In the genomic region with DNA sequence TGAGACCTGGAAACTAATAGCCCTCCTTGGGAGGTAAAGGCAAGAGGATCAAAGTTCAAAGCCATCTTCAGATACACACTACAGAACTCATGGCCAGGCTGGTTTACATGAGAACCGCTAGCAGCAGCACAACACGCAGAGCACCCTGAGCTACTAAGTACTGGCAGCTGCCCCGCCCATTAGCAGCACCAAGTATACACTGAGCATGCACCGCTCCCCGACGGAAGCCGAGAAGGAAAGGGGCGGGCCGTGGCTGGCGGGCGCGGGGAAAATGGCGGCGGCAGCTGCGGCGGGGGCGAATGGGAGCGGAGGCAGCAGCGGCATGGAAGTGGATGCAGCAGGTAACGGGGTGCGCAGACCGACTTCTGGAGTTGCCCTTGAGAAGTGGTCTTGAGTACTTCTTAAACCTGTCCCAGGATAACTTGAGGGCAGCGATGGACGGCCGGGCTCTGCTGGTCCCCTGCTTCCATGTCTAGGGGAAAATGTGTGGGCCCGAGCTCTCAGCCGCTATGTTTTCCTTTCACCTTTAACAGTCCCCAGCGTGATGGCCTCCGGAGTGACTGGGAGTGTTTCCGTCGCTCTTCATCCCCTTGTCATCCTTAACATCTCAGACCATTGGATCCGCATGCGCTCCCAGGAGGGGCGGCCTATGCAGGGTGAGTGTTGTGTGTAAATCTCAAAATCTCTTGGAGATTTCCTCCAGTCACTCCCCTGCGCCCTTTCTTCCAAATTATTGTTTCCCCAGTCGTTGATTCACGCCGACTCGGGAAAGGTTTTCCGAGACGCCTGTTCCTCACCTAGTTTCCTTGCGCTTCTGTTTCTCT, we compare ENCODE assay signal across 8 mouse cellular contexts. TPM values are rescaled to one million over a fixed set of nuclear protein-coding genes. Genes with fewer than 3 reads are reported as not detected.
A peak's percentile ranks its signal among the peaks of the same experiment; 100 is the strongest.
DNase-seq lines count a peak whose midpoint lies in the region; ATAC-seq lines count a peak whose summit lies in the region.

A gene (plus strand): TSS at position 230 of the 824 bp plus-strand sequence.

- peak within 1 kb of the TSS; percentile 83 for H3K4me2 ChIP-seq in hindbrain, embryonic 11.5 days (replicated peaks; ENCODE audit: low read depth, low read length)

- peak within 1 kb of the TSS; percentile 74 for H3K9ac ChIP-seq in hindbrain, embryonic 11.5 days (ENCODE audit: low read depth, low read length)

- DNase-seq in MN1 (ENCODE audit: low spot score), result peak; percentile 96
- peak; percentile 94 for DNase-seq in cerebellum, adult 9-11 months
- DNase-seq in frontal cortex, adult 2 months (ENCODE audit: extremely low spot score in 1 of 2, low spot score in 1 of 2), result peak; percentile 88 to 97
- peak; percentile 95 for DNase-seq in hindbrain, embryonic 11.5 days (ENCODE audit: low spot score)
- DNase-seq in layer of hippocampus, postnatal 10 days (ENCODE audit: low spot score in 2 of 2), result peak; percentile 95 to 96
- peak; percentile 97 for DNase-seq in lung, postnatal 10 days
- DNase-seq in ovary, postnatal 36 days (ENCODE audit: low spot score), result peak; percentile 93
- DNase-seq in thymus, postnatal 25 days, result peak; percentile 95

- no peaks in the 10 kb centered on the region; the same call in 1 of the 2 replicates for H3K4me1 ChIP-seq in hindbrain, embryonic 11.5 days (replicated peaks; ENCODE audit: control insufficient read depth, insufficient read depth, low read length)

- no peaks in the 10 kb centered on the region for H3K27me3 ChIP-seq in hindbrain, embryonic 11.5 days (ENCODE audit: control insufficient read depth, insufficient read depth, low read length)

- WGBS in hindbrain, embryonic 11.5 days, result 1% methylated on average over 42 of the region's 42 CpGs

- no peaks in the 10 kb centered on the region for H3K9me3 ChIP-seq in hindbrain, embryonic 11.5 days (ENCODE audit: control insufficient read depth, low read length)

- ATAC-seq in hindbrain, embryonic 11.5 days (ENCODE audit: low FRiP score), result peak; percentile 92

- H3K36me3 ChIP-seq in hindbrain, embryonic 11.5 days (ENCODE audit: control insufficient read depth, insufficient read depth, low read length), result peaks cover 15% of the 10 kb centered on the region; the same call in 1 of the 2 replicates

- peak within 1 kb of the TSS; percentile 45; the same call in 1 of the 2 replicates for H3K27ac ChIP-seq in hindbrain, embryonic 11.5 days (ENCODE audit: low read depth, low read length)

- H3K4me3 ChIP-seq in hindbrain, embryonic 11.5 days (ENCODE audit: low read depth, low read length), result peak within 1 kb of the TSS; percentile 75

RNA-seq across cellular contexts. Expression of the gene that starts here (rescaled TPM):
- polyA plus RNA-seq in frontal cortex, adult 2 months (2012; rRNA removed), result 126 and 149 TPM in 2 replicates
- polyA plus RNA-seq in hindbrain, embryonic 11.5 days (2014; fragmentation: Nextera tagmentation; extraction: Ambion mirVana), result 261 and 292 TPM in 2 replicates
- 100 to 1,000 TPM; 129 to 145 TPM for total RNA-seq in layer of hippocampus, postnatal 10 days (2021)

Comparison
In these comparisons a context has a peak if more than half of its experiments do, and no peak if none do; other contexts are left out.
1. Peak in every context shown above with its lines: DNase-seq, ATAC-seq, H3K4me3 ChIP-seq and H3K27ac ChIP-seq.